ENCODE assay signal across 27 mouse cellular contexts in genomic region chr16:95806510-95806909, GRCm38 (mm10).
A peak's percentile ranks its signal among the peaks of the same experiment; 100 is the strongest.
DNase-seq lines count a peak whose midpoint lies in the region; ATAC-seq and TF ChIP-seq lines count a peak whose summit lies in the region.
"Had no signal": no experiment of that assay in that cellular context is flagged by ENCODE, and none has a peak within 500 bp of the region (broad histone marks: within the 10 kb centered on the region; RNA-seq: fewer than 3 reads in every experiment).

No protein-coding gene starts in this region.

- no peaks in the 10 kb centered on the region for H3K9me3 ChIP-seq in liver, postnatal 0 days (ENCODE audit: low read length)
- no peaks in the 10 kb centered on the region for H3K9me3 ChIP-seq in intestine, postnatal 0 days (ENCODE audit: control insufficient read depth)
- H3K9me3 ChIP-seq in heart, embryonic 10.5 days, result no peaks in the 10 kb centered on the region
- H3K9me3 ChIP-seq: embryonic facial prominence, embryonic 13.5 days; forebrain, embryonic 10.5 days; heart, embryonic 13.5 days; limb, embryonic 12.5 days; liver, embryonic 13.5 days; megakaryocyte, embryonic 14.5 days; midbrain, embryonic 12.5 days; neural tube, embryonic 13.5 days had no signal

- WGBS in liver, postnatal 0 days (ENCODE audit: insufficient replicate concordance), result 69% methylated on average over 5 of the region's 5 CpGs
- WGBS in intestine, postnatal 0 days, result 43% methylated on average over 5 of the region's 5 CpGs
- WGBS in heart, embryonic 10.5 days, result 85% methylated on average over 5 of the region's 5 CpGs

- no peak overlapping the region for H3K9ac ChIP-seq in liver, postnatal 0 days (replicated peaks)
- no peak overlapping the region for H3K9ac ChIP-seq in intestine, postnatal 0 days (ENCODE audit: low read depth, low read length)
- H3K9ac ChIP-seq: embryonic facial prominence, embryonic 13.5 days; heart, embryonic 13.5 days; hindbrain, embryonic 14.5 days; limb, embryonic 12.5 days; liver, embryonic 13.5 days; midbrain, embryonic 12.5 days; neural tube, embryonic 13.5 days had no signal

- 0 out of 2 replicates have a peak, but pooled peaks have one; percentile 23 for ATAC-seq in liver, postnatal 0 days
- peak; percentile 82 for ATAC-seq in intestine, postnatal 0 days
- ATAC-seq: forebrain, embryonic 16.5 days had no signal

- no peak for TF ChIP-seq EP300 in liver, postnatal 0 days (IDR thresholded peaks at IDR 0.05; ENCODE audit: low read depth)

- no peaks in the 10 kb centered on the region for H3K4me1 ChIP-seq in liver, postnatal 0 days (ENCODE audit: insufficient read depth)
- no peaks in the 10 kb centered on the region for H3K4me1 ChIP-seq in intestine, postnatal 0 days (replicated peaks; ENCODE audit: control insufficient read depth, insufficient read depth, low read length)
- no peaks in the 10 kb centered on the region for H3K4me1 ChIP-seq in heart, embryonic 10.5 days
- H3K4me1 ChIP-seq: heart, embryonic 13.5 days; liver, embryonic 13.5 days; megakaryocyte, embryonic 14.5 days; midbrain, embryonic 12.5 days had no signal

- H3K36me3 ChIP-seq in liver, postnatal 0 days (replicated peaks; ENCODE audit: insufficient read depth, low read length), result no peaks in the 10 kb centered on the region
- no peaks in the 10 kb centered on the region for H3K36me3 ChIP-seq in intestine, postnatal 0 days (ENCODE audit: control insufficient read depth, insufficient read depth)
- no peaks in the 10 kb centered on the region for H3K36me3 ChIP-seq in heart, embryonic 10.5 days
- H3K36me3 ChIP-seq: embryonic facial prominence, embryonic 13.5 days; forebrain, embryonic 10.5 days; heart, embryonic 13.5 days; limb, embryonic 12.5 days; liver, embryonic 13.5 days; midbrain, embryonic 12.5 days; neural tube, embryonic 13.5 days had no signal

- H3K4me3 ChIP-seq in liver, postnatal 0 days (ENCODE audit: low read depth, low read length), result no peak overlapping the region
- H3K4me3 ChIP-seq in intestine, postnatal 0 days (ENCODE audit: low read depth, low read length), result no peak overlapping the region
- H3K4me3 ChIP-seq in heart, embryonic 10.5 days, result no peak overlapping the region
- H3K4me3 ChIP-seq: embryonic facial prominence, embryonic 13.5 days; forebrain, embryonic 10.5 days; heart, adult 2 months; heart, embryonic 13.5 days; limb, embryonic 12.5 days; liver, embryonic 13.5 days; megakaryocyte, embryonic 14.5 days; midbrain, embryonic 12.5 days; myocyte; neural tube, embryonic 13.5 days had no signal

- TF ChIP-seq CTCF in liver, postnatal 0 days (IDR thresholded peaks at IDR 0.05; ENCODE audit: low read depth), result no peak
- TF ChIP-seq CTCF in intestine, postnatal 0 days (IDR thresholded peaks at IDR 0.05; ENCODE audit: low read depth), result no peak

- no peaks in the 10 kb centered on the region for H3K27me3 ChIP-seq in liver, postnatal 0 days (ENCODE audit: insufficient read depth, low read length)
- H3K27me3 ChIP-seq in intestine, postnatal 0 days (replicated peaks; ENCODE audit: control insufficient read depth, insufficient read depth, low read length), result no peaks in the 10 kb centered on the region
- no peaks in the 10 kb centered on the region for H3K27me3 ChIP-seq in heart, embryonic 10.5 days (ENCODE audit: insufficient read depth, poor library complexity, severe bottlenecking)
- H3K27me3 ChIP-seq: embryonic facial prominence, embryonic 13.5 days; heart, embryonic 13.5 days; limb, embryonic 12.5 days; liver, embryonic 13.5 days; midbrain, embryonic 12.5 days; neural tube, embryonic 13.5 days had no signal

- DNase-seq in liver, postnatal 0 days, result no peak
- DNase-seq in liver, result no peak
- peak; percentile 58 for DNase-seq in thymus, postnatal 0 days (ENCODE audit: low spot score)
- DNase-seq in yolk sac, embryonic 10.5 days (ENCODE audit: low spot score), result no peak
- DNase-seq in heart, embryonic 10.5 days (ENCODE audit: low spot score), result no peak
- DNase-seq in spleen, postnatal 10 days (ENCODE audit: low spot score in 2 of 2), result no peak
- DNase-seq: adrenal gland, postnatal 36 days; cerebellum, adult 18-20 months; cerebellum, postnatal 10 days; heart, adult 2 months; heart, postnatal 10 days; kidney, adult 2 months; kidney, postnatal 10 days; liver, embryonic 13.5 days; lung, adult 2 months; lung, postnatal 4 days had no signal

- no peak overlapping the region for H3K4me2 ChIP-seq in liver, postnatal 0 days (ENCODE audit: low read depth, low read length)
- H3K4me2 ChIP-seq in intestine, postnatal 0 days (replicated peaks; ENCODE audit: low read depth), result no peak overlapping the region
- H3K4me2 ChIP-seq: embryonic facial prominence, embryonic 13.5 days; heart, embryonic 13.5 days; hindbrain, embryonic 14.5 days; limb, embryonic 12.5 days; liver, embryonic 13.5 days; midbrain, embryonic 12.5 days; neural tube, embryonic 13.5 days had no signal

- H3K27ac ChIP-seq in liver, postnatal 0 days (ENCODE audit: low read depth), result no peak overlapping the region
- H3K27ac ChIP-seq in intestine, postnatal 0 days (ENCODE audit: low read depth, low read length), result no peak overlapping the region
- H3K27ac ChIP-seq in heart, embryonic 10.5 days, result no peak overlapping the region
- H3K27ac ChIP-seq: embryonic facial prominence, embryonic 13.5 days; forebrain, embryonic 10.5 days; heart, adult 2 months; heart, embryonic 13.5 days; hindbrain, embryonic 14.5 days; limb, embryonic 12.5 days; liver, embryonic 13.5 days; midbrain, embryonic 12.5 days; neural tube, embryonic 13.5 days had no signal
